Comparison of ENCODE assay signal across 21 mouse cellular contexts in the genomic region with DNA sequence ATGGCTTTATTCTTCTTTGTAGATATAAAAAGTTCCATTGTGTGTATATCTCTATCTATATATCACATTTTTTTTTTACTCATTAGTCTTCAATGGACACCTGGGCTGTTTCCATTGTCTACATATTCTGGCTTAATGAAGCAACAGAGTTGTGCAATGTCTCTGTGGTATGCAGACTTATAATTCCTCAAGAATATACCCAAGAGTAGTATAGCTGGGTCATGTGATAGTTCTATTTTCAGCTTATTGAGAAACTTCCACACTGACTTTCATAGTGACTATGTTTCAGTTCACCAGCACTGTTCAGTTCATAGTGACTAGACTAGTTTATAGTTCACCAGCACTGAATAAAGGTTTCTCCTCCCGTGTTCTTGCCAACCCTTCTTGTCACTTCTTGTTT. TPM values are rescaled to one million over a fixed set of nuclear protein-coding genes. Genes with fewer than 3 reads are reported as not detected.
DNase-seq lines count a peak whose midpoint lies in the region; ATAC-seq and TF ChIP-seq lines count a peak whose summit lies in the region.
"Had no signal": no experiment of that assay in that cellular context is flagged by ENCODE, and none has a peak within 500 bp of the region (broad histone marks: within the 10 kb centered on the region; RNA-seq: fewer than 3 reads in every experiment).

No protein-coding gene starts in this region.

- H3K27me3 ChIP-seq in intestine, postnatal 0 days (replicated peaks; ENCODE audit: control insufficient read depth, insufficient read depth, low read length) = no peaks in the 10 kb centered on the region
- no peaks in the 10 kb centered on the region for H3K27me3 ChIP-seq in intestine, embryonic 15.5 days (replicated peaks)
- H3K27me3 ChIP-seq in C2C12 (ENCODE audit: control insufficient read depth, insufficient read depth, insufficient read length) = no peaks in the 10 kb centered on the region
- H3K27me3 ChIP-seq in myocyte (ENCODE audit: control insufficient read depth, insufficient read depth, insufficient read length) = no peaks in the 10 kb centered on the region
- H3K27me3 ChIP-seq in hindbrain, embryonic 11.5 days (ENCODE audit: control insufficient read depth, insufficient read depth, low read length) = no peaks in the 10 kb centered on the region
- H3K27me3 ChIP-seq: hindbrain, embryonic 12.5 days; limb, embryonic 15.5 days had no signal

- H3K36me3 ChIP-seq in intestine, postnatal 0 days (ENCODE audit: control insufficient read depth, insufficient read depth) = no peaks in the 10 kb centered on the region
- no peaks in the 10 kb centered on the region for H3K36me3 ChIP-seq in intestine, embryonic 15.5 days
- H3K36me3 ChIP-seq in C2C12 (ENCODE audit: control insufficient read depth, insufficient read depth) (no peaks in the 10 kb centered on the region), myocyte (ENCODE audit: control insufficient read depth, insufficient read depth) (no peaks in the 10 kb centered on the region)
- H3K36me3 ChIP-seq in hindbrain, embryonic 11.5 days (ENCODE audit: control insufficient read depth, insufficient read depth, low read length) = no peaks in the 10 kb centered on the region
- H3K36me3 ChIP-seq: G1E; hindbrain, embryonic 12.5 days; limb, embryonic 15.5 days had no signal

- WGBS in intestine, postnatal 0 days = 61% methylated on average over 1 of the region's 1 CpGs
- WGBS in intestine, embryonic 15.5 days = 78% methylated on average over 1 of the region's 1 CpGs
- 70% methylated on average over 1 of the region's 1 CpGs for WGBS in hindbrain, embryonic 11.5 days

- no peaks in the 10 kb centered on the region for H3K4me1 ChIP-seq in intestine, postnatal 0 days (replicated peaks; ENCODE audit: control insufficient read depth, insufficient read depth, low read length)
- H3K4me1 ChIP-seq in intestine, embryonic 15.5 days (replicated peaks) = no peaks in the 10 kb centered on the region
- no peaks in the 10 kb centered on the region for H3K4me1 ChIP-seq in hindbrain, embryonic 11.5 days (replicated peaks; ENCODE audit: control insufficient read depth, insufficient read depth, low read length)
- H3K4me1 ChIP-seq: hindbrain, embryonic 12.5 days; limb, embryonic 15.5 days had no signal

- H3ac ChIP-seq in C2C12 (ENCODE audit: control insufficient read depth, insufficient read length, low read depth) = no peak overlapping the region
- H3ac ChIP-seq in myocyte (ENCODE audit: control insufficient read depth, insufficient read length) = no peak overlapping the region

- no peak overlapping the region for H3K9ac ChIP-seq in intestine, postnatal 0 days (ENCODE audit: low read depth, low read length)
- H3K9ac ChIP-seq in intestine, embryonic 15.5 days = no peak overlapping the region
- no peak overlapping the region for H3K9ac ChIP-seq in hindbrain, embryonic 11.5 days (ENCODE audit: low read depth, low read length)
- H3K9ac ChIP-seq: hindbrain, embryonic 12.5 days; limb, embryonic 15.5 days had no signal

- DNase-seq in right cerebral cortex, adult 18-20 months = no peak
- no peak for DNase-seq in hindbrain, embryonic 11.5 days (ENCODE audit: low spot score)
- DNase-seq: adrenal gland, adult 2 months; cerebellum, adult 11-12 months; cerebellum, postnatal 10 days; kidney, adult 8-10 months; kidney, postnatal 10 days; left cerebral cortex, postnatal 4 days; lung, postnatal 14 days; right cerebral cortex, postnatal 25 days; spleen, adult 18-20 months had no signal

- TF ChIP-seq CTCF in intestine, postnatal 0 days (IDR thresholded peaks at IDR 0.05; ENCODE audit: low read depth) = no peak
- TF ChIP-seq CTCF in C2C12 (IDR thresholded peaks at IDR 0.05; ENCODE audit: control insufficient read depth, insufficient read depth, insufficient read length) = no peak

- no peak for TF ChIP-seq POLR2A in myocyte (IDR thresholded peaks at IDR 0.05; ENCODE audit: insufficient read length, low read depth)

- no peak overlapping the region for H3K27ac ChIP-seq in intestine, postnatal 0 days (ENCODE audit: low read depth, low read length)
- no peak overlapping the region for H3K27ac ChIP-seq in intestine, embryonic 15.5 days
- no peak overlapping the region for H3K27ac ChIP-seq in hindbrain, embryonic 11.5 days (ENCODE audit: low read depth, low read length)
- H3K27ac ChIP-seq: hindbrain, embryonic 12.5 days; limb, embryonic 15.5 days had no signal

- no peaks in the 10 kb centered on the region for H3K79me3 ChIP-seq in C2C12 (ENCODE audit: low read depth)

- no peaks in the 10 kb centered on the region for H3K9me3 ChIP-seq in intestine, postnatal 0 days (ENCODE audit: control insufficient read depth)
- no peaks in the 10 kb centered on the region for H3K9me3 ChIP-seq in intestine, embryonic 15.5 days
- no peaks in the 10 kb centered on the region for H3K9me3 ChIP-seq in hindbrain, embryonic 11.5 days (ENCODE audit: control insufficient read depth, low read length)
- H3K9me3 ChIP-seq: G1E; hindbrain, embryonic 12.5 days; limb, embryonic 15.5 days had no signal

- no peak overlapping the region for H3K4me3 ChIP-seq in intestine, postnatal 0 days (ENCODE audit: low read depth, low read length)
- H3K4me3 ChIP-seq in intestine, embryonic 15.5 days (replicated peaks) = no peak overlapping the region
- H3K4me3 ChIP-seq in C2C12 (ENCODE audit: insufficient read depth, poor library complexity, severe bottlenecking) = no peak overlapping the region
- no peak overlapping the region for H3K4me3 ChIP-seq in myocyte
- H3K4me3 ChIP-seq in hindbrain, embryonic 11.5 days (ENCODE audit: low read depth, low read length) = no peak overlapping the region
- H3K4me3 ChIP-seq: hindbrain, embryonic 12.5 days; limb, embryonic 15.5 days had no signal

- 0 out of 2 replicates have a peak, but pooled peaks have one; percentile 22 for ATAC-seq in intestine, postnatal 0 days
- ATAC-seq in intestine, embryonic 15.5 days = no peak
- ATAC-seq in granulocyte monocyte progenitor cell, adult 5-6 weeks (replicated peaks; ENCODE audit: poor library complexity, severe bottlenecking) = peak; percentile 100
- no peak for ATAC-seq in hindbrain, embryonic 11.5 days (ENCODE audit: low FRiP score)

- H3K79me2 ChIP-seq in C2C12 (ENCODE audit: control insufficient read depth, insufficient read depth) (no peaks in the 10 kb centered on the region), myocyte (ENCODE audit: control insufficient read depth, insufficient read depth) (no peaks in the 10 kb centered on the region)

- H3K4me2 ChIP-seq in intestine, postnatal 0 days (replicated peaks; ENCODE audit: low read depth) = no peak overlapping the region
- H3K4me2 ChIP-seq in intestine, embryonic 15.5 days (replicated peaks) = no peak overlapping the region
- H3K4me2 ChIP-seq in myocyte (ENCODE audit: low read depth) = no peak overlapping the region
- no peak overlapping the region for H3K4me2 ChIP-seq in hindbrain, embryonic 11.5 days (replicated peaks; ENCODE audit: low read depth, low read length)
- H3K4me2 ChIP-seq: heart, embryonic 11.5 days; hindbrain, embryonic 12.5 days; limb, embryonic 15.5 days; midbrain, embryonic 11.5 days had no signal

TF ChIP-seq in C2C12, 6 proteins besides CTCF, POLR2A, EP300 and RAD21:
- TF ChIP-seq FOSL1 (IDR thresholded peaks at IDR 0.05; ENCODE audit: insufficient read depth, low read length, poor library complexity, severe bottlenecking) (no peak), MYOD1 (IDR thresholded peaks at IDR 0.05; ENCODE audit: control insufficient read depth, insufficient read length, low read depth) (no peak), USF1 (IDR thresholded peaks at IDR 0.05; ENCODE audit: low read depth) (no peak), CEBPB (IDR thresholded peaks at IDR 0.05; ENCODE audit: low read depth) (peak; percentile 65), MYOG (IDR thresholded peaks at IDR 0.05; ENCODE audit: control insufficient read depth, extremely low read depth, insufficient read length) (no peak), MAX (IDR thresholded peaks at IDR 0.05) (no peak)

TF ChIP-seq in myocyte, 11 proteins besides CTCF, POLR2A, EP300 and RAD21:
- TF ChIP-seq MYOG (IDR thresholded peaks at IDR 0.05; ENCODE audit: control insufficient read depth in 1 of 3, insufficient read depth in 1 of 3, insufficient read length in 2 of 3, low read depth in 2 of 3) (no peak), REST (IDR thresholded peaks at IDR 0.05; ENCODE audit: insufficient read depth, insufficient read length) (no peak), USF1 (IDR thresholded peaks at IDR 0.05; ENCODE audit: low read depth) (peak; percentile 13)
TF ChIP-seq in myocyte: peak in this region for 1.

RNA-seq across cellular contexts. Expression of gene Tnfaip3, which starts 38.1 kb away (rescaled TPM):
- 3.3 and 3.7 TPM in 2 replicates for polyA plus RNA-seq in intestine, postnatal 0 days (2015; fragmentation: Nextera tagmentation; extraction: Ambion mirVana)
- 3.4 and 3.9 TPM in 2 replicates for polyA plus RNA-seq in intestine, embryonic 15.5 days (2015; fragmentation: Nextera tagmentation; extraction: Ambion mirVana)
- 4.3 TPM for polyA plus RNA-seq in C2C12 (2012; fragmentation: generic; extraction: Trizol)
- total RNA-seq in granulocyte monocyte progenitor cell, adult 5-6 weeks (2014; fragmentation: Nextera tagmentation) = 3.1 and 6.1 TPM in 2 replicates
- total RNA-seq in granulocyte monocyte progenitor cell, adult 5-6 weeks (2017) = 34.0 and 36.2 TPM in 2 replicates
- 8.0 TPM for polyA plus RNA-seq in myocyte (2012; fragmentation: generic; extraction: Trizol)
- 1.4 and 2.0 TPM in 2 replicates for polyA plus RNA-seq in hindbrain, embryonic 11.5 days (2014; fragmentation: Nextera tagmentation; extraction: Ambion mirVana)

Comparison
In these comparisons a context has a peak if more than half of its experiments do, and no peak if none do; other contexts are left out.
1. ATAC-seq: peak in intestine, postnatal 0 days (single experiment) and granulocyte monocyte progenitor cell, adult 5-6 weeks (single experiment); none in intestine, embryonic 15.5 days (single experiment) and hindbrain, embryonic 11.5 days (single experiment).